Mouse (Mus musculus): ENCODE results near the gene Setd1a.
"Not testable (repeated sequence)": the region's sequence is repeated elsewhere in the genome, so short reads cannot be mapped to it uniquely, and the experiment has no call there.

The Setd1a gene

GRCm38 (mm10) chr7:127776426-127776825 is at the start of gene Setd1a:
Setd1a (plus strand) TSS chr7:127776670.
- peak; percentile 94 for DNase-seq

GRCm38 (mm10) chr7:127727898-127728297 is 48.6 kb upstream of the Setd1a start:
- no peak for DNase-seq

DNA sequence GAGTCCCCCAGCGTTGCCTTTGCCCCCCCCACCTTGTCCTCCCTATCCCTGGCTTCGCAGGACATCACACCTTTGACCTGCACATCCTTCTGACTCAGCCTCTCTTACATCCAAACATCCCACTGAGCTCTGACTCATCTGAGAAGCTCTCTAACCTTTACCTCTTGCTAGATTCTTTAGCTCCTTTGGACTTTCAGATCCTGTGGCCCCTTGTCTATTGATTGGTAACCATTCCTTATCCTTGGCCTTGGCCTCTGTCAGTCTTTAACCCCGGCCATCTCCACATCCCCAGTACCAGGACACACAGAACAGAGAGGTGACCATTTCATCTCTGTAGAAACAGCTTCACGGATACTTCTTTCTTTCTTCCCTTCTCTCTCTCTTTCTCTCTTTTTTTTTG is 46.3 kb upstream of the Setd1a start:
- no peak for DNase-seq

GRCm38 (mm10) chr7:127732066-127732465 is 44.4 kb upstream of the Setd1a start, which contains the start of gene Ctf2:
Ctf2 (minus strand) TSS chr7:127732166.
- DNase-seq, result not testable (repeated sequence)

DNA sequence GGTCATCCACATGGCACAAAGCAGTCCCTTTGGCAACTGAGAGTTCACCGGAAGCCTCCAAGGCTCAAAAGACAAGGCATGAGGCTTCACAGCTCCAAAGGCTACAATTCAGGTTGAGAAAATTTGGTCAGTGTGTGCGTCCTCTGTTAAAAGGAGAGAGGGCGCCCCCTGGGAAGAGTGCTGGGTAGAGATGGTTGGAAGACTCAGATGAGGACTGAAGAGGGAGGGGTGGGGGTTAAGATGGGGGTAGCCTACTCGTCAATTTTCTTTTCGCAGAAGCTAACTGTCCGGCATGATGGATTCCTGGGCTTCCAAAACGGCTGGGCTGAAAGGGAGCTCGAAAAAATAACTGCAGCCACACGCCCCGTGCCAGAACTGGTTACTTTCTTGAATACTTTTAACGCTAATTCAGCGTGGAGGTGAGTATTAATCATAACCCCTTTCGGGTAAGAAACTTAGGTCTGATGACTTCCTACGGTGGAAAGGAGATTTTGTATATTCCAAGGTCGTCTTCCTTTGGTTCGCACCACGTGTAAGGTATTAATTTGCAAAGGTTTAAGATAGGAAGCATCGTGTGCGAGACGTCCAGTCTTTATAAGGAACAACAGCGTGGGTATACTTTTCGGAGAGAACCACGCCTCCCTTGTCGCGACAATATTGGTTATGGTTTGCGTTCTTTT is 32.0 kb upstream of the Setd1a start, which contains the start of gene Fbxl19:
Fbxl19 (plus strand) TSS at position 178 of the 680 bp plus-strand sequence.
- DNase-seq, result peak; percentile 89

GRCm38 (mm10) chr7:127745251-127745651 is 31.2 kb upstream of the Setd1a start:
- DNase-seq, result peak; percentile 98

- peak; percentile 98 for DNase-seq
Observed at GRCm38 (mm10) chr7:127745652-127746493, 30.6 kb upstream of the Setd1a start.

- DNase-seq, result peak; percentile 51
Observed at GRCm38 (mm10) chr7:127746494-127747491, 29.7 kb upstream of the Setd1a start.

- no peak for DNase-seq
Observed at GRCm38 (mm10) chr7:127747559-127748234, 28.8 kb upstream of the Setd1a start.

DNA sequence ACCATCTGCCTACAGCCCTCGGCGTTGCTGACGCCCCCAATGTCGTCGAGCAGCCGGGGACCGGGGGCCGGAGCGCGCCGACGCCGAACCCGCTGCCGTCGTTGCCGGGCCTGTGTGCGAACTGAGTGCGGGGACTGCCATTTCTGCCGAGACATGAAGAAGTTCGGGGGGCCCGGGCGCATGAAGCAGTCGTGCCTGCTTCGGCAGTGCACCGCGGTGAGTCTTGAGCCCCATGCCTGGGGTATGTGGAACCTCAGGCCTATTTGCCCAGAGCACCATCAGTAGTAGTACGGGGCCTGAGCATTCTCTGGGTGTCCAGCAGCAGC is 28.3 kb upstream of the Setd1a start:
- DNase-seq, result no peak

- peak; percentile 45 for DNase-seq
Observed at GRCm38 (mm10) chr7:127750131-127751127, 26.0 kb upstream of the Setd1a start.

DNA sequence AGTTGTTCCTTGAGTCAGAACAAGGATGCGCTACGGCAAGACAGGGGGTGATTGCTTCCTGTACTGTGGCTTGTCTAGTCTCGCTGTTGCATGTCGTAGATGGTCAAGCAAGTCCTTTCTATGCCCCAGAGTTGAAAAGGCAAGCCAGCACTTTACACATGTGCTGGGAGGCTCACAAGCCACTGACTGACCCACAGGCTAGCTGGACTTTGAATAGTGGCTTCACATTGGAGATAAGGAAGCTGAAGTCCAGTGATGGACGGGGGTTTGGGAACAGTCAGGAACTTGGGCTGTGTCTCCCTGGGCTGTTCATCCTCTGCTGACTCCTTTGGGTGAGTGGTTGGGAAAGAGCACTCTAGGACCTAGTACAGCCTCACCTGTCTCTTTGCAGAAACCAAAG is 24.9 kb upstream of the Setd1a start:
- no peak for DNase-seq

DNA sequence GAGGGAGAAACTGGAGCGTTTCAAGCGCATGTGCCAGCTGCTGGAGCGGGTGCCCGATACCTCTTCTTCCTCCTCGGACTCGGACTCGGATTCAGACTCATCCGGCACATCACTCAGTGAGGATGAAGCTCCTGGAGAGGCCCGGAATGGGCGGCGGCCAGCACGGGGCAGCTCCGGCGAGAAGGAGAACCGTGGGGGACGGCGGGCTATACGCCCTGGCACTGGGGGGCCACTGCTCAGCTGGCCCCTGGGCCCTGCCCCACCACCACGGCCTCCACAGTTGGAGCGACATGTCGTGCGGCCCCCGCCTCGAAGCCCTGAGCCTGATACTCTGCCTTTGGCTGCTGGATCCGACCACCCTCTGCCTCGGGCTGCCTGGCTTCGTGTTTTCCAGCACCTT is 24.4 kb upstream of the Setd1a start:
- DNase-seq, result no peak

- DNase-seq, result no peak
Observed at GRCm38 (mm10) chr7:127753158-127753557, 23.3 kb upstream of the Setd1a start.

- DNase-seq, result no peak
Observed at GRCm38 (mm10) chr7:127753741-127754140, 22.7 kb upstream of the Setd1a start.

DNA sequence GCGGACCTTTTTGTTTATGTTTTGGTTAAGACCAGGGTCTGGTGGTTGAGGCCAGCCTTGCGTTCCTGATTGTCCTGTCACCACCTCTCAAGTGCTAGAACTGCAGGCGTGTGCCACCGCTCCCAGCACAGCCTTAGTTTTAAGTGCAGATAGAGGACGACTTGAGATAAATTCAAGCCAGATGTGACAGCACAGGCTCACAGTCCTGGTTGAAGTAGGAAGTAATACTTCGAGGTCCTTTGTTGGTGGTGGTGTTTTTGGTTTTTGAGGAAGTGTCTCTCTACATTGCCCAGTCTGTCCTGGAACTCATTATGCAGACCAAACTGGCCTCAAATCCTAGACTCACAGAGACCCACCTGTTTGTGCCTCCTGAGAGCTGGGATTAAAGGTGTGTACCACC is 16.8 kb upstream of the Setd1a start:
- no peak for DNase-seq

DNA sequence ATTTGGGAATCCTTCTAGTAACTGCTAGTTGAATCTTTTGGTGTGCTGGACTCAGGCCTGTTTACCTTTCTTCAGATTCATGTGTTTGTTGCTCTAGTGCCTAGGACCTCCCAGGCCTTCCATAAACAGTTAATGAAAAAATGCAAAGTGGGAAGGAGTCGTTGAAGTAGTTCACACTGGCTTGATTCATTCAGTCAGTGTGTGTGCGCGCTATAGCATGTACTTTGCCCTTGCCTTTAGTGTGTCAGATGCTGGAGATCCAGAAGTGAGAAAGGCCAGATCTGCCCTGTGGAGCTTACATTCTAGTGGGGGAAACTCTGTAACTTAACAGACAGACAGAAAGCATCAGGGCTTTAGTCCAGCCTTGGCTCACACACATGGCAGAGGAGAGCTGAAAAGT is 16.0 kb upstream of the Setd1a start:
- DNase-seq, result no peak

DNA sequence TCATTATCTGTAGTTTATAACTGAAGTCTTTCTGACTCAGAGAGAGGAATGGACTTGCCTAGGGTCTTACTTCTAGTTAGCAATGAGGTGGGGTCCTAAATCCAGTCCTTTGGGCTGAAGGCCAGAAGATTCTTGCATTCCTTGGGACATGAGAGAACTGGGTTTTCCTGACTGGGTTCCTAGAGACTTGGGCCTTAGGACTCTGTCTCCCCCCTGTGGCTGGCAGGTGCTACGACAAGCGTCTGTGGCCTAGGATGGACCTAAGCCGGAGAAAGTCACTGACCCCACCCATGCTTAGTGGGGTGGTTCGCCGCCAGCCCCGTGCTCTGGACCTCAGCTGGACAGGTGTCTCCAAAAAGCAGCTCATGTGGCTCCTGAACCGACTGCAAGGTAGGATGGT is 15.4 kb upstream of the Setd1a start:
- peak; percentile 86 for DNase-seq

DNA sequence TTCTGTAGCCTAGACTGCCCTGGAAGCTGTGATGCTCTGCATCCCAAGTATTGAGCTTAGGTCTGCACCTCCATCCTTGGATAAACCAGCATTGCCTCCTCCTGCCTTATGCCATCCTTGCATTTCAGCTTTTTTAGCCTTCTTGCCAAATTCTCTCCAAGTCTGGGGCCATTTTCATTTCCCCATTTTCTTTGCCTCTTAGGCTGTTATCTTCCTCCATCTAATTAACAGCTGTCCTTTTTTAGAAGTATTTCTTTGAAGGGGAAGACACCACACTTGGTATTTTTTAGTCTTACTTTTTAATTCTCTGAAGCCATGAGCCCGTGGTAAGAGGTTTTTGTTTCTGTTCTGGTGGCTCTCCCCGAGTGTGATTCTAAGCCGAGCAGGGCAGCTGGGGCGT is 12.8 kb upstream of the Setd1a start:
- no peak for DNase-seq

DNA sequence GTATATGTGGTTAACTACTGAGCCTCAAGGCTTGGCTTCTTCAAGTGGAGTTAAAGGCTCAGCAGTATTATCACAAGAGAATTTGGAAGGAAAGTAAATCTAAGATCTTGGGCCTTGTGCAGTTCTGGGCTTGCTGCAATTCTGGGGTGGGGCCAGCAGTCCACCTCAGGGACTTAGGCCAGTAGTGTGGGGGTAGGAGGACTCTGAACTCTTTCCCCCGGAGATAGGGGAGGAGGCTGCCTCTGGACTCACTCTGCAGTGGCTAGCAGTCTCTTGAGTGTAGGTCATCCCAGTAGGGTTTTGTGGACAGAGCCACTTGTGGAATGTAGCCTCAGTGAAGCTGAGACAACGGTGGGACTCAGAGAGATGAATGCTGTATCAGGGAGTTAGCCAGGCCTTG is 10.7 kb upstream of the Setd1a start:
- DNase-seq, result no peak
